Mouse (Mus musculus) pancreas, adult 10 weeks (tissue): ENCODE results near the gene Pdgfa. TPM values are rescaled to one million over a fixed set of nuclear protein-coding genes. Genes with fewer than 3 reads are reported as not detected.

Source experiments
- polyA plus RNA-seq: library from polyadenylated mRNA; stranded (reverse); fragments of 350-450 nt; fragmentation: Illumina TruSeq; extraction: RNeasy Lipid Tissue Mini Kit (QIAGEN cat#74804); gene quantifications from one replicate; pipeline ENCODE4 v1.2.3, GENCODE M21; 2015; ENCODE audit warnings: low read depth, low replicate concordance; ENCODE audit not compliant: insufficient read depth

The Pdgfa gene
- polyA plus RNA-seq: 19.8 TPM

GRCm38 (mm10) chr5:138997171-138997788 lies at the start of gene Pdgfa:
Gene Pdgfa, minus strand, starts transcription at chr5:138997370.

Other genes starting within 250 kb of the Pdgfa start
- gene Fam20c, start 242.9 kb downstream of the Pdgfa start, polyA plus RNA-seq: 9.3 TPM
- not detected for gene Gm5294, start 177.3 kb downstream of the Pdgfa start, polyA plus RNA-seq
- gene Prkar1b, start 152.6 kb upstream of the Pdgfa start, polyA plus RNA-seq: 4.8 TPM
- gene Dnaaf5, start 152.9 kb upstream of the Pdgfa start, polyA plus RNA-seq: 1.8 TPM
- 16.5 TPM for gene Sun1, start 203.3 kb upstream of the Pdgfa start, polyA plus RNA-seq